Mouse (Mus musculus) myocyte (in vitro differentiated cells): Measurements from ENCODE around the gene Rab6b. TPM values are rescaled to one million over a fixed set of nuclear protein-coding genes. Genes with fewer than 3 reads are reported as not detected.

Experiments used
- H3K27me3 ChIP-seq: one replicate; pipeline ENCODE4 v1.6.1; 2011; ENCODE audit not compliant: control insufficient read depth, insufficient read depth, insufficient read length
- H3K36me3 ChIP-seq: one replicate; pipeline ENCODE4 v1.6.1; 2011; ENCODE audit not compliant: control insufficient read depth, insufficient read depth
- H3K4me2 ChIP-seq: one replicate; pipeline ENCODE4 v1.6.1; 2011; ENCODE audit warnings: low read depth, control low read depth
- H3K4me3 ChIP-seq: one replicate; pipeline ENCODE4 v1.5.1; 2011; ENCODE audit warnings: mild to moderate bottlenecking, control low read depth, moderate library complexity
- H3K79me2 ChIP-seq: one replicate; pipeline ENCODE4 v1.6.1; 2011; ENCODE audit not compliant: control insufficient read depth, insufficient read depth
- H3ac ChIP-seq: one replicate; pipeline ENCODE4 v1.6.1; 2011; ENCODE audit not compliant: control insufficient read depth, insufficient read length
- CEBPB ChIP-seq: IDR thresholded peaks from 2 replicates; pipeline ENCODE4 v1.6.1; 2011; ENCODE audit warnings: mild to moderate bottlenecking, moderate library complexity; ENCODE audit not compliant: poor library complexity, insufficient read depth, severe bottlenecking
- E2F4 ChIP-seq: IDR thresholded peaks from one replicate; pipeline ENCODE4 v1.6.1; 2011; ENCODE audit warnings: mild to moderate bottlenecking, control low read depth, moderate library complexity; ENCODE audit not compliant: insufficient read depth
- MAX ChIP-seq: IDR thresholded peaks from one replicate; pipeline ENCODE4 v1.6.1; 2011; ENCODE audit warnings: low read depth, mild to moderate bottlenecking, control low read depth
- MYOD1 ChIP-seq, 3 experiments: IDR thresholded peaks; one replicate each; pipeline ENCODE4 v1.6.1; 2011; ENCODE audit warnings: control low read depth in 2 of 3, low read depth in 2 of 3, mild to moderate bottlenecking in 2 of 3, moderate library complexity in 1 of 3; ENCODE audit not compliant: insufficient read length in 2 of 3, control insufficient read depth in 1 of 3
- MYOG ChIP-seq, 3 experiments: IDR thresholded peaks; one replicate each; pipeline ENCODE4 v1.6.1; 2011; ENCODE audit warnings: control low read depth in 2 of 3, low read depth in 2 of 3, mild to moderate bottlenecking in 2 of 3; ENCODE audit not compliant: insufficient read length in 2 of 3, control insufficient read depth in 1 of 3, insufficient read depth in 1 of 3
- POLR2A ChIP-seq: IDR thresholded peaks from one replicate; pipeline ENCODE4 v1.6.1; 2011; ENCODE audit warnings: low read depth, mild to moderate bottlenecking, control low read depth, moderate library complexity; ENCODE audit not compliant: insufficient read length
- POLR2AphosphoS2 ChIP-seq: IDR thresholded peaks from one replicate; pipeline ENCODE4 v1.6.1; 2011; ENCODE audit warnings: low read depth, control low read depth; ENCODE audit not compliant: insufficient read length
- REST ChIP-seq: IDR thresholded peaks from one replicate; pipeline ENCODE4 v1.6.1; 2011; ENCODE audit warnings: mild to moderate bottlenecking, control low read depth, moderate library complexity; ENCODE audit not compliant: insufficient read depth, insufficient read length
- SRF ChIP-seq: IDR thresholded peaks from one replicate; pipeline ENCODE4 v1.6.1; 2011; ENCODE audit warnings: low read depth; ENCODE audit not compliant: control insufficient read depth, insufficient read length
- TCF12 ChIP-seq: IDR thresholded peaks from one replicate; pipeline ENCODE4 v1.6.1; 2011; ENCODE audit warnings: mild to moderate bottlenecking, control low read depth; ENCODE audit not compliant: poor library complexity, insufficient read depth, severe bottlenecking
- TCF3 ChIP-seq: IDR thresholded peaks from one replicate; pipeline ENCODE4 v1.6.1; 2011; ENCODE audit warnings: low read depth, control low read depth; ENCODE audit not compliant: insufficient read length
- USF1 ChIP-seq: IDR thresholded peaks from one replicate; pipeline ENCODE4 v1.6.1; 2011; ENCODE audit warnings: low read depth, mild to moderate bottlenecking, control low read depth, moderate library complexity
- polyA plus RNA-seq: library from polyadenylated mRNA; unstranded; fragments of >200 nt; fragmentation: generic; extraction: Trizol; gene quantifications from one replicate; pipeline ENCODE4 v1.2.1, GENCODE M21; 2012; ENCODE audit warnings: missing spikeins

Rab6b gene
- polyA plus RNA-seq, 1 experiment: 2.4 TPM

- H3K79me2 ChIP-seq: no peaks in the 10 kb centered on the region
- H3K27me3 ChIP-seq: peaks cover 11% of the 10 kb centered on the region
- H3ac ChIP-seq: no peak overlapping the region
- H3K4me3 ChIP-seq: no peak overlapping the region
- H3K4me2 ChIP-seq: no peak overlapping the region
- H3K36me3 ChIP-seq: no peaks in the 10 kb centered on the region
- TF ChIP-seq TCF3: no peak
- no peak for TF ChIP-seq MAX
- no peak for TF ChIP-seq REST
- TF ChIP-seq E2F4: no peak
- no peak for TF ChIP-seq MYOD1 (IDR thresholded peaks at IDR 0.05; ENCODE audit: control insufficient read depth in 1 of 3, insufficient read length in 2 of 3, low read depth in 2 of 3)
- no peak for TF ChIP-seq SRF
- no peak for TF ChIP-seq USF1
- no peak for TF ChIP-seq CEBPB
- no peak for TF ChIP-seq MYOG (IDR thresholded peaks at IDR 0.05; ENCODE audit: control insufficient read depth in 1 of 3, insufficient read depth in 1 of 3, insufficient read length in 2 of 3, low read depth in 2 of 3)
- TF ChIP-seq POLR2AphosphoS2: no peak
- no peak for TF ChIP-seq TCF12
- TF ChIP-seq POLR2A: no peak
Measured at GRCm38 (mm10) chr9:103114326-103114725, 2.7 kb downstream of the Rab6b start.

- H3K36me3 ChIP-seq: no peaks in the 10 kb centered on the region
- peaks cover 9% of the 10 kb centered on the region for H3K27me3 ChIP-seq
- TF ChIP-seq REST (no peak), MYOD1 (IDR thresholded peaks at IDR 0.05; ENCODE audit: control insufficient read depth in 1 of 3, insufficient read length in 2 of 3, low read depth in 2 of 3) (no peak), E2F4 (no peak), TCF12 (no peak), POLR2A (no peak), MYOG (IDR thresholded peaks at IDR 0.05; ENCODE audit: control insufficient read depth in 1 of 3, insufficient read depth in 1 of 3, insufficient read length in 2 of 3, low read depth in 2 of 3) (no peak), TCF3 (no peak)
- H3K79me2 ChIP-seq: no peaks in the 10 kb centered on the region
- no peak overlapping the region for H3K4me2 ChIP-seq
- no peak overlapping the region for H3K4me3 ChIP-seq
- no peak overlapping the region for H3ac ChIP-seq
Measured at GRCm38 (mm10) chr9:103114901-103115300, 3.3 kb downstream of the Rab6b start.

- H3K4me2 ChIP-seq: no peak overlapping the region
- H3K36me3 ChIP-seq: no peaks in the 10 kb centered on the region
- H3ac ChIP-seq: no peak overlapping the region
- TF ChIP-seq TCF12: no peak
- no peak for TF ChIP-seq CEBPB
- TF ChIP-seq MYOG (IDR thresholded peaks at IDR 0.05; ENCODE audit: control insufficient read depth in 1 of 3, insufficient read depth in 1 of 3, insufficient read length in 2 of 3, low read depth in 2 of 3): no peak
- no peak for TF ChIP-seq POLR2AphosphoS2
- TF ChIP-seq MAX: no peak
- no peak for TF ChIP-seq SRF
- no peak for TF ChIP-seq E2F4
- TF ChIP-seq POLR2A: no peak
- no peak for TF ChIP-seq TCF3
- no peak for TF ChIP-seq USF1
- no peak for TF ChIP-seq REST
- no peak for TF ChIP-seq MYOD1 (IDR thresholded peaks at IDR 0.05; ENCODE audit: control insufficient read depth in 1 of 3, insufficient read length in 2 of 3, low read depth in 2 of 3)
- no peaks in the 10 kb centered on the region for H3K27me3 ChIP-seq
- H3K79me2 ChIP-seq: no peaks in the 10 kb centered on the region
- no peak overlapping the region for H3K4me3 ChIP-seq
Measured at GRCm38 (mm10) chr9:103116941-103117340, 5.4 kb downstream of the Rab6b start.

GRCm38 (mm10) chr9:103117495-103117894, 5.9 kb downstream of the Rab6b start:
- Histone ChIP-seq H3K4me2 (no peak overlapping the region), H3ac (no peak overlapping the region), H3K27me3 (no peaks in the 10 kb centered on the region), H3K36me3 (no peaks in the 10 kb centered on the region), H3K4me3 (no peak overlapping the region), H3K79me2 (no peaks in the 10 kb centered on the region)
- TF ChIP-seq TCF12 (no peak), MYOG (IDR thresholded peaks at IDR 0.05; ENCODE audit: control insufficient read depth in 1 of 3, insufficient read depth in 1 of 3, insufficient read length in 2 of 3, low read depth in 2 of 3) (no peak), E2F4 (no peak), POLR2A (no peak), TCF3 (no peak), CEBPB (no peak)

GRCm38 (mm10) chr9:103117951-103118350, 6.4 kb downstream of the Rab6b start:
- H3K27me3 ChIP-seq: no peaks in the 10 kb centered on the region
- no peaks in the 10 kb centered on the region for H3K36me3 ChIP-seq
- no peaks in the 10 kb centered on the region for H3K79me2 ChIP-seq
- no peak overlapping the region for H3K4me2 ChIP-seq
- no peak overlapping the region for H3ac ChIP-seq
- TF ChIP-seq POLR2AphosphoS2 (no peak), POLR2A (no peak), E2F4 (no peak), TCF3 (no peak)
- H3K4me3 ChIP-seq: no peak overlapping the region
